Mouse (Mus musculus) spleen, adult 2 months (tissue): ENCODE data around the gene Cxadr.

Source experiments
- CTCF ChIP-seq: fragments of 200-500 bp; IDR thresholded peaks from 2 replicates; pipeline ENCODE4 v1.5.1; 2011; ENCODE audit warnings: mild to moderate bottlenecking, inconsistent platforms; ENCODE audit not compliant: insufficient read depth, insufficient read length, insufficient replicate concordance; ENCODE audit errors: extremely low read depth
- POLR2A ChIP-seq: fragments of 200-500 bp; IDR thresholded peaks from 2 replicates; pipeline ENCODE4 v1.6.1; 2011; ENCODE audit warnings: low read depth, low read length, inconsistent platforms

- TF ChIP-seq POLR2A (no peak), CTCF (no peak)
These were observed 5.3 kb downstream of the Cxadr start for GRCm38 (mm10) chr16:78306606-78307005.
